Mouse (Mus musculus): ENCODE results near the gene Nipbl.
"Not testable (repeated sequence)": the region's sequence is repeated elsewhere in the genome, so short reads cannot be mapped to it uniquely, and the experiment has no call there.

The Nipbl gene

GRCm38 (mm10) chr15:8443926-8444889, at the start of gene Nipbl:
Gene Nipbl, minus strand, starts transcription at chr15:8444463.
- DNase-seq (ENCODE audit: low read depth, low spot score), result peak; percentile 95

GRCm38 (mm10) chr15:8485261-8485660, 41.0 kb upstream of the Nipbl start:
- DNase-seq (ENCODE audit: low read depth, low spot score), result no peak

GRCm38 (mm10) chr15:8469006-8469575, 24.8 kb upstream of the Nipbl start:
- peak; percentile 55 for DNase-seq (ENCODE audit: low read depth, low spot score)

- DNase-seq (ENCODE audit: low read depth, low spot score), result no peak
Measured at GRCm38 (mm10) chr15:8463521-8463920, 19.3 kb upstream of the Nipbl start.

- DNase-seq (ENCODE audit: low read depth, low spot score), result no peak
Measured at GRCm38 (mm10) chr15:8462780-8463179, 18.5 kb upstream of the Nipbl start.

- no peak for DNase-seq (ENCODE audit: low read depth, low spot score)
Measured at GRCm38 (mm10) chr15:8460871-8461270, 16.6 kb upstream of the Nipbl start.

GRCm38 (mm10) chr15:8459979-8460378, 15.7 kb upstream of the Nipbl start:
- DNase-seq (ENCODE audit: low read depth, low spot score), result no peak

- not testable (repeated sequence) for DNase-seq (ENCODE audit: low read depth, low spot score)
Measured at GRCm38 (mm10) chr15:8456223-8456622, 12.0 kb upstream of the Nipbl start.

GRCm38 (mm10) chr15:8455486-8455885, 11.2 kb upstream of the Nipbl start:
- DNase-seq (ENCODE audit: low read depth, low spot score), result no peak

GRCm38 (mm10) chr15:8451071-8451470, 6.8 kb upstream of the Nipbl start:
- DNase-seq (ENCODE audit: low read depth, low spot score), result peak; percentile 80

- DNase-seq (ENCODE audit: low read depth, low spot score), result no peak
Measured at GRCm38 (mm10) chr15:8447193-8447767, 3.0 kb upstream of the Nipbl start.

- DNase-seq (ENCODE audit: low read depth, low spot score), result peak; percentile 63
Measured at GRCm38 (mm10) chr15:8446435-8446834, 2.2 kb upstream of the Nipbl start.

GRCm38 (mm10) chr15:8445951-8446419, 1.7 kb upstream of the Nipbl start:
- DNase-seq (ENCODE audit: low read depth, low spot score), result peak; percentile 59

- DNase-seq (ENCODE audit: low read depth, low spot score), result peak; percentile 95
Measured at GRCm38 (mm10) chr15:8444890-8445597, 781 bp upstream of the Nipbl start.

GRCm38 (mm10) chr15:8443168-8443925, 916 bp downstream of the Nipbl start:
- peak; percentile 73 for DNase-seq (ENCODE audit: low read depth, low spot score)

- DNase-seq (ENCODE audit: low read depth, low spot score), result no peak
Measured at GRCm38 (mm10) chr15:8442761-8443160, 1.5 kb downstream of the Nipbl start.

- peak; percentile 29 for DNase-seq (ENCODE audit: low read depth, low spot score)
Measured at GRCm38 (mm10) chr15:8442156-8442555, 2.1 kb downstream of the Nipbl start.

- DNase-seq (ENCODE audit: low read depth, low spot score), result peak; percentile 25
Measured at GRCm38 (mm10) chr15:8433239-8433947, 10.9 kb downstream of the Nipbl start.

GRCm38 (mm10) chr15:8432534-8432933, 11.7 kb downstream of the Nipbl start:
- no peak for DNase-seq (ENCODE audit: low read depth, low spot score)

GRCm38 (mm10) chr15:8429502-8429901, 14.8 kb downstream of the Nipbl start:
- DNase-seq (ENCODE audit: low read depth, low spot score), result no peak
